Mouse (Mus musculus) left cerebral cortex, adult 2 months (tissue): ENCODE measurements around the gene Aldh3b1. TPM values are rescaled to one million over a fixed set of nuclear protein-coding genes. Genes with fewer than 3 reads are reported as not detected.

Experiments used
- DNase-seq, 2 experiments: peaks; one replicate each; pipeline ENCODE4 v3.0.0; 2021 to 2022; ENCODE audit warnings: low spot score in 2 of 2, mixed read lengths in 1 of 2; ENCODE audit errors: extremely low spot score in 1 of 2
- H3K27ac ChIP-seq: fragments of 200-600 bp; 2 replicates; pipeline ENCODE4 v1.8.1; 2022
- H3K4me3 ChIP-seq: fragments of 200-600 bp; 2 replicates; pipeline ENCODE4 v1.8.1; 2022
- CTCF ChIP-seq: fragments of 200-600 bp; IDR thresholded peaks from 2 replicates; pipeline ENCODE4 v1.8.1; 2022; ENCODE audit warnings: antibody characterized with exemption, mild to moderate bottlenecking, moderate library complexity
- intact Hi-C: fragments of 180-260 bp; cut with DNase I; formaldehyde crosslinking; loops from one replicate; pipeline ENCODE4 v1.15.1; 2025
- total RNA-seq, 2 experiments: library from RNA; stranded (reverse); gene quantifications; 2 replicates each; pipeline ENCODE4 v1.2.3; 2021

The Aldh3b1 gene
- total RNA-seq, 2 experiments from 2014 or later: 2.3 to 3.3 TPM

GRCm38 (mm10) chr19:3890181-3890580, 39.4 kb downstream of the Aldh3b1 start:
- Histone ChIP-seq H3K4me3 (no peak overlapping the region), H3K27ac (no peak overlapping the region)
- no peak for DNase-seq
- peak; percentile 13 for TF ChIP-seq CTCF
- intact Hi-C loops: no loop called here

GRCm38 (mm10) chr19:3889096-3889495, 40.5 kb downstream of the Aldh3b1 start:
- Histone ChIP-seq H3K27ac (no peak overlapping the region), H3K4me3 (no peak overlapping the region)
- intact Hi-C loops: no loop called here
- TF ChIP-seq CTCF: no peak
- no peak for DNase-seq

- TF ChIP-seq CTCF: no peak
- Histone ChIP-seq H3K27ac (no peak overlapping the region), H3K4me3 (no peak overlapping the region)
- intact Hi-C loops: no loop called here
- no peak for DNase-seq
Observed at GRCm38 (mm10) chr19:3884325-3884990, 45.1 kb downstream of the Aldh3b1 start.

GRCm38 (mm10) chr19:3882214-3882613, 47.4 kb downstream of the Aldh3b1 start:
- no peak overlapping the region for H3K4me3 ChIP-seq
- no peak overlapping the region for H3K27ac ChIP-seq
- intact Hi-C loops: no loop called here
- DNase-seq: no peak
- no peak for TF ChIP-seq CTCF

- intact Hi-C loops: no loop called here
- no peak overlapping the region for H3K27ac ChIP-seq
- no peak for TF ChIP-seq CTCF
- H3K4me3 ChIP-seq: no peak overlapping the region
- DNase-seq: no peak
Observed at GRCm38 (mm10) chr19:3880054-3880848, 49.4 kb downstream of the Aldh3b1 start.

- TF ChIP-seq CTCF: no peak
- Histone ChIP-seq H3K4me3 (no peak overlapping the region), H3K27ac (no peak overlapping the region)
- DNase-seq: no peak
- intact Hi-C loops: no loop called here
Observed at GRCm38 (mm10) chr19:3875045-3875444, 54.6 kb downstream of the Aldh3b1 start.

GRCm38 (mm10) chr19:3872373-3872772, 57.2 kb downstream of the Aldh3b1 start:
- intact Hi-C loops: no loop called here
- TF ChIP-seq CTCF: no peak
- no peak for DNase-seq
- no peak overlapping the region for H3K27ac ChIP-seq
- H3K4me3 ChIP-seq: no peak overlapping the region

- DNase-seq: no peak
- no peak for TF ChIP-seq CTCF
- intact Hi-C loops: no loop called here
- H3K4me3 ChIP-seq: no peak overlapping the region
- H3K27ac ChIP-seq: no peak overlapping the region
Observed at GRCm38 (mm10) chr19:3871468-3871867, 58.1 kb downstream of the Aldh3b1 start.

GRCm38 (mm10) chr19:3868290-3868689, 61.3 kb downstream of the Aldh3b1 start:
- no peak overlapping the region for H3K27ac ChIP-seq
- DNase-seq: no peak
- TF ChIP-seq CTCF: no peak
- intact Hi-C loops: no loop called here
- no peak overlapping the region for H3K4me3 ChIP-seq

- no peak for DNase-seq
- intact Hi-C loops: no loop called here
- TF ChIP-seq CTCF: peak; percentile 50
- Histone ChIP-seq H3K4me3 (no peak overlapping the region), H3K27ac (no peak overlapping the region)
Observed at GRCm38 (mm10) chr19:3864960-3865359, 64.6 kb downstream of the Aldh3b1 start.

Other genes with a start within 250 kb of the Aldh3b1 start
- gene Lrp5, start 243.2 kb downstream of the Aldh3b1 start, total RNA-seq: 1 to 10 TPM; 8.3 to 9.3 TPM
- gene 1810055G02Rik, start 221.5 kb downstream of the Aldh3b1 start, total RNA-seq: 10 to 100 TPM; 31.3 to 38.5 TPM
- 10 to 100 TPM; 52.4 to 52.6 TPM for gene Kmt5b, start 162.4 kb downstream of the Aldh3b1 start, total RNA-seq
- 100 to 1,000 TPM in 1 of 2 experiments, 10 to 100 TPM in 1; 96.7 to 120 TPM for gene Chka, start 78.0 kb downstream of the Aldh3b1 start, total RNA-seq
- 10 to 100 TPM; 14.9 to 20.1 TPM for gene Tcirg1, start 22.7 kb downstream of the Aldh3b1 start, total RNA-seq
- 100 to 1,000 TPM; 129 to 133 TPM for gene Ndufs8, start 17.0 kb downstream of the Aldh3b1 start, total RNA-seq
- 10 to 100 TPM; 12.9 to 16.3 TPM for gene Unc93b1, start 5.4 kb upstream of the Aldh3b1 start, total RNA-seq
- gene Aldh3b3, start 28.8 kb upstream of the Aldh3b1 start, total RNA-seq: under 1 TPM in 1 of 2 experiments, not detected in 1; 0.11 TPM
- gene Aldh3b2, start 42.5 kb upstream of the Aldh3b1 start, total RNA-seq: 1 to 10 TPM in 1 of 2 experiments, under 1 TPM in 1; 0.93 to 1.5 TPM
- gene Acy3, start 56.8 kb upstream of the Aldh3b1 start, total RNA-seq: 1 to 10 TPM; 3.3 to 4.1 TPM
- gene Tbx10, start 62.9 kb upstream of the Aldh3b1 start, total RNA-seq: not detected
- gene Nudt8, start 70.8 kb upstream of the Aldh3b1 start, total RNA-seq: 10 to 100 TPM in 1 of 2 experiments, 1 to 10 TPM in 1; 8.3 to 10.2 TPM
- gene Gm49405, start 70.8 kb upstream of the Aldh3b1 start, total RNA-seq: 1 to 10 TPM; 1.8 TPM
- gene Doc2g, start 73.5 kb upstream of the Aldh3b1 start, total RNA-seq: 1 to 10 TPM; 4.8 to 5.9 TPM
- 100 to 1,000 TPM; 242 to 257 TPM for gene Ndufv1, start 83.0 kb upstream of the Aldh3b1 start, total RNA-seq
- gene Gstp1, start 108.2 kb upstream of the Aldh3b1 start, total RNA-seq: 100 to 1,000 TPM; 299 to 324 TPM
- gene Gstp2, start 116.2 kb upstream of the Aldh3b1 start, total RNA-seq: 10 to 100 TPM; 39.5 to 52.8 TPM
- not detected for gene Gstp3, start 129.8 kb upstream of the Aldh3b1 start, total RNA-seq
- not detected for gene Cabp2, start 151.8 kb upstream of the Aldh3b1 start, total RNA-seq
- 10 to 100 TPM; 28.4 to 32.5 TPM for gene Cdk2ap2, start 167.4 kb upstream of the Aldh3b1 start, total RNA-seq
- gene Pitpnm1, start 170.2 kb upstream of the Aldh3b1 start, total RNA-seq: 100 to 1,000 TPM; 217 to 229 TPM
- gene Aip, start 196.1 kb upstream of the Aldh3b1 start, total RNA-seq: 100 to 1,000 TPM; 118 to 125 TPM
- gene Gpr152, start 210.0 kb upstream of the Aldh3b1 start, total RNA-seq: not detected
- gene Cabp4, start 214.2 kb upstream of the Aldh3b1 start, total RNA-seq: under 1 TPM in 1 of 2 experiments, not detected in 1; 0.26 TPM
- gene Coro1b, start 218.8 kb upstream of the Aldh3b1 start, total RNA-seq: 10 to 100 TPM; 72.6 to 82.2 TPM
- gene Ptprcap, start 223.8 kb upstream of the Aldh3b1 start, total RNA-seq: 1 to 10 TPM; 1.2 to 1.7 TPM
- 10 to 100 TPM; 34.0 to 46.8 TPM for gene Rps6kb2, start 233.5 kb upstream of the Aldh3b1 start, total RNA-seq
- gene Carns1, start 245.7 kb upstream of the Aldh3b1 start, total RNA-seq: 1 to 10 TPM; 6.9 to 7.3 TPM